Mouse (Mus musculus) ES-CJ7 (cell line): ENCODE results near the gene Srsf4.

ENCODE experiments used
- DNase-seq: peaks from one replicate; pipeline ENCODE4 v3.0.0; 2011; ENCODE audit warnings: low read depth, low spot score

Srsf4 gene

GRCm38 (mm10) chr4:131914891-131915469, 41.6 kb downstream of the Srsf4 start:
- DNase-seq = no peak

DNA sequence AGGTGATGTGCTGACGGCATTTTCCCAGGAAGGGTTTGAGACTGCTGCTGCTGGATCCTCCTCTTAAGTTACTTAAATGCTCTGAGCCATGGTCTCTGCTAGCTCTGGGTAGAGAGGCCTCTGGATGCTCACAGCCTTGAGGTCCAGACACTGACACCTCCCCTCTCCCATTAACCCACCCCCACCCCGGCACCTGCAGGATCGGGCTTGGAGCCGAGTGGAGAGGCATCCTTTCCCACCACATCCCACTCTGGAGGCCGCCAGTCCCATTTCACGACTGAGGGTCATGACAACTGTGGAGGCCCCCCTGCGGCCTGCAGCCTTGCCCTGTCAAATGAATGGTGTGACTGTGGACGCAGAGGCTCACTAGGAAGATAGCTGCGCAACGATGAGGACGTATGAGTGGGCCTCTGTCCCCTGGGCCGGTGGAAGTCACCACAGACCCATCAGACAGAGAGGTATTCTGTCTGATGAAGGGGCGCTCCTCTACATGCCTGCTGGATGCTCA, 42.5 kb downstream of the Srsf4 start:
- DNase-seq = no peak

DNA sequence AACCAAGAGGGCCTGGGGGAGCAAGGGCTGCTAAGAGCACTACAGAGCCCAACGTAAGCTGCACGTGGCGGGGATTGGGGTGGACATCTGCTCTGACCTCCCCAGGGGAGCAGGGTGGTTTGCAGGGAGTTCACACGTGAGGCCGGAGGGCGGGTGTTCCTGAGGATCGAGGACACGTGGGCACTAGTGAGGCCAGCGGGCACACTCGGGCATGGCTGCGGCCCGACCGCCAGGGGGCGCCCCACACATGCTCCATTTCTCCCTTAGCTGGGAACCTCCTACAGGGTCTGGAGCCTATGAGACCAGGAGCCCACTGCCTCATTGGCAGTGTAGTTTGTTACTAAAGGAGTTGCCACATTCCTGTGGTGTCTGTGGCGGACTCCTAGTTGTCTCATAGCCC, 43.0 kb downstream of the Srsf4 start:
- peak; percentile 75 for DNase-seq

DNA sequence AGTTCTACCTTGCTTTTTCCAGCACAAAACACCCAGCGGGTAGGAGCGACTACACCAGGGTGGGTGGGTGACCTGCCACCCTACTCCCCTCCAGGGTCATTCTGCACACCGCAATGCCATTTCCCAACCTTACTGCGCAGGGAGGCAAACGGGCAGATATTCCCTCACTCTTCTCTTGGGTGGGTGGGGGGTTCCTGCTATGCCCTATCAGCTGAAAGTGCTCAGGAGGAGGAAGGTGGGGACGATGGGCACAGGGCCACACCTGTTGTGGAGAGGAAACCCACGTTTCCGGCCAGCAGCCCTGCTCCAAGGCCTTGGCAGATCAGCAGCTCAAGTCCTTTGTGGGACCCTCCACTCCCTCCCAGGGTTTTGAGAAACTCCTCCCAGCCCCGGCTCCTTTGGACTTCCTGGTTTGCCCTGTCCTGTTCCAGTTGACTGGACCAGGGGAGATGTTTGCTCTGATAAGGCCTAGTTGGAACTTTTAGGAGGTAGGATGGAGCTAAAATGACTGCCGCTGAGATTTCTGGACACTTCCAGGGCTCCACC, 43.7 kb downstream of the Srsf4 start:
- DNase-seq = no peak

GRCm38 (mm10) chr4:131918026-131918533, 44.7 kb downstream of the Srsf4 start:
- DNase-seq = no peak

DNA sequence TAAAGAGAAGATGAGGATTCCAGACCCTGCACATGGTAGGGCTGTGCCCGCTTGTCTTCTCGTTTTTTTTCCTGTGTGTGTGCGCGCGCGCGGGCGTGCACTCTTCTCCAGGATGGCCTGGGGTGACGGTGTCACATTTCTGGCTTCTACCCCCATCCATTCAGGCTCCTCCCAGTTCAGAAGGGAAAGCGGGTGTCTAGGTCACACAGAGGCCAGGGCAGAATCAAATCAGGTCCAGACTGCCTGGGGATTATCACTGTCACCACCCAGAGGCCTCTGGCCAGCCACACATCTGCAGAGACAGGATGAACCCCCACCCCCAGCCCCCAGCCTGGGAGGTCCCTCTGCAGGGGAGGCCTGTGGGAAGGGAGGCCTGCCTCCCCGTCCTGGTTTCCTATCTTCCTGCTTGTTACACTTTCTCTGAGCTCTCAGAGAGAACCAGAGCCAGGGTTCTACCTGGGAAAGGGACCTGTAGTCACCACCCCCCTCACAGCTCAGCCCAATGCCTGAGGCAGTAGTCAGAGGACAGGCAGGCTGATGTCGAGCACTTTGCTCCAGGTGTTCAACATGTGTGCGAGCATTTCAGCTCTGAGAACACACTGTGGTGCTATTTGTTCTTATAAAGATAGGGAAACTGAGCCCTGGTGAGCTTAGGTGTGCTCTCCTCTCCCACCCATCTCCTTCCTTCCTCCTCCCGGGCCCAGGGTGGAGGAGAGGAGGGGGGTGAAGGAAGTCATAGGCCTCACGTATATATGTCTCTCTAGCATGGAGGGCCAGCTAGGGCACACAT, 45.5 kb downstream of the Srsf4 start:
- DNase-seq = peak; percentile 88

DNA sequence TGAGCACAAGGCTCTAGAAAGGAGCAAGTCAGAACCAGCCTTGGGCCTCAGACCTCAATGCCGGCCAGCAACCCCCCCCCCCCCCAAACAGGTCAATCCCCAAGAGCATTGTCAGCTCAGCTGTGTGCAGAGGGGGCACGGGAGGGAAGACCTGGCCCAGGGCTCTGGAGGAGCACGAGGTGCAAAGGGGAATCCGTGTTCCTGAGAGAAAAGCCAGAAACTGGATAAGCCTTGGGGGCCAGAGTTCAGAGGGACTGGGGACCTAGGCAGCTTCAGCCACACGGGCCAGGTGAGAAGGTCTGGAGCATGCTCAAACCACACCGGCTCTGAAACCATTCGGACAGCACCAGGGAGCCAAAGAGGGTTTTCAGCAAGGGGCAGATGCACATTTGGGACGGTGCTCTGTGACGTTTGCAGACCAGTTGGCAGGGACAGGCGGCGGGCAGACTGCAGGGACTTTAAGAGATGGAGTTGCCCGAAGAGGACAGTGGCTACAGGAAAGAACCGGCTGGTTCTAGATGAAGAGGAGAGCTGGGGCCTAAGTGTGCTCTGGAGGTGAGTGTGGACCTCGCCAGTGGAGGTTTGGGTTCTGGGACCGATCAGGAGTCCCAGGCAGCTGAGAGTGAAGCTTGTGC, 46.2 kb downstream of the Srsf4 start:
- DNase-seq = no peak

DNA sequence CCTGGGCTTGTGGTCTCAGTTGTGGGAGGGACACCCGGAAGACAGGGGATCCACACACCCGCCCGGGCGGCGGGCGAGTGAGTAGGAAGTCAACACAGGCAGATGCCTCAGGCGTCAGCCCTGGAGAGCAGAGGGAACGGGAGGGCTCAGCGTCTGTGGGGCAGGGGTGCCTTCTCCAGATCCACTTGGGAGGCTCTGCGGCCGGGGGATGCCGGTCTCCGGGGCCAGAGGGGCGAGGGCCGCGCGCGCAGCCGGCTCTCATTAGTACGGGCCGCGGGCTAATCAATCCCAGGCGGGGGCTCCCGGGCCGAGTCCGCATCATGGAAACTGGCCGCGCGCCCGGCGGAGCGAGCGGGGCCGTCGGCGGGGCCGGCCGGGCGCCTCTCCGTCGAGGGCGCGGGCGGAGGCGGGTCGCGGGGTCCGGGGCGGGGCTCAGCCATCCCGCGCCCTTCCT, 46.8 kb downstream of the Srsf4 start:
- peak; percentile 45 for DNase-seq

- peak; percentile 58 for DNase-seq
Measured at GRCm38 (mm10) chr4:131920595-131921351, 47.4 kb downstream of the Srsf4 start.

DNA sequence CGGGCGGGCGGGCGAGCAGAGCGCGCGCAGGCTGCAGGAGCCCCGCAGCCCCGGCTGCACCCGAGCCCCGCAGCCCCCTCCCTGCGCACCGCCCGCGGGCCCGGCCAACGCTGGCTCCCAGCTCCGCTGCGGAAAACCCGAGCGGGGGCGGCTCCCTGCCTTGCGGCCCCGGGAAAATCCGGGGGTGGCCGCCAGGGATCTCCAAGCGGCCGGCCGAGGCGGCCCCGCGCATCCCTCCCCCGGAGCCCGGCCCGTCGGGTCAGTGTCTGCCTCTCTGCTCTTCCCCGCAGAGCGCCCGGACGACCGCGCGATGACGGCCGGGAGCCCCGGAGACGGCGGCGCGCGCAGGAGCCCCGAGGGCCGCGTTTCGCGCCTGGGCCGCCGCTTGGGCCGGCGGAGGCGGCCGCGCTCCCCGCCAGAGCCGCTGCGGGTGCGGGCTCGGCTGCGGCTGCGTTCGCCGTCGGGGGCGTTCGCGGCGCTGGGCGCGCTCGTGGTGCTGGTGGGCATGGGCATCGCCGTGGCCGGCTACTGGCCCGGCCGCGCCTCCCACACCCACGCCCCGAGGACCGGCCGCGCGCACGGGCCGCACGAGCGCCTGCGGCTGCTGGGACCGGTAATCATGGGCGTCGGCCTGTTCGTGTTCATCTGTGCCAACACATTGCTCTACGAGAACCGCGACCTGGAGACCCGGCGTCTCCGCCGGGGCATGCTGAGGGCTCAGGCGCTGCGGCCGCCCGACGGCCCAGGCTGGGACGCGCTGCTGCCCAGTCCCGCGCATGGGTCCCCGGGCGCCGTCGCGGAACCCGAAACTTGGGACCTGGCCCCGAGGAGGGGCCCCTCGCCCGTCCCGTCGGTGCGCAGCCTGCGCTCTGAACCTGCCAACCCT, 48.3 kb downstream of the Srsf4 start, which contains the start of gene Tmem200b:
Gene Tmem200b (plus strand): TSS at position 311 of the 886 bp plus-strand sequence.
- DNase-seq = no peak

DNA sequence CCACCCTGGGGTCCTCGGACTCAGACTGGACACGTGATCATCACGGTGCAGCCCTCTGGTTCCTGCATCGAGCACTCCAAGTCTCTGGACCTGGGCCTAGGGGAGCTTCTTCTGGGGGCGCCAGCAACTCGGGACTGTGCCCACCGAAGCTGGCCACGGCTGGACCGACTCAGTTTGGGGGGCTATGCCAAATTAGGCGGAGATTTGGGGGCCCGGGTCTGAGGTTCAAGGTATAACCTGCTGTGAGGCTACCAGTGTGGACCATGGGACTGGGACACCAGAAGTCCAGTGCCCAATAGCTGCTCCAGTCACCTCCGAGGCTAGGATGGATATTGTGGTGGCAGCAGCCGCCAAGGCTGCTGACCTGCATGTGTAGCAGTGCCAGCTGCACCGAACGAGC, 49.0 kb downstream of the Srsf4 start:
- no peak for DNase-seq

- DNase-seq = no peak
Measured at GRCm38 (mm10) chr4:131924096-131924810, 50.8 kb downstream of the Srsf4 start.

GRCm38 (mm10) chr4:131929146-131929545, 55.7 kb downstream of the Srsf4 start:
- no peak for DNase-seq

GRCm38 (mm10) chr4:131939459-131939858, 66.0 kb downstream of the Srsf4 start:
- DNase-seq = no peak

DNA sequence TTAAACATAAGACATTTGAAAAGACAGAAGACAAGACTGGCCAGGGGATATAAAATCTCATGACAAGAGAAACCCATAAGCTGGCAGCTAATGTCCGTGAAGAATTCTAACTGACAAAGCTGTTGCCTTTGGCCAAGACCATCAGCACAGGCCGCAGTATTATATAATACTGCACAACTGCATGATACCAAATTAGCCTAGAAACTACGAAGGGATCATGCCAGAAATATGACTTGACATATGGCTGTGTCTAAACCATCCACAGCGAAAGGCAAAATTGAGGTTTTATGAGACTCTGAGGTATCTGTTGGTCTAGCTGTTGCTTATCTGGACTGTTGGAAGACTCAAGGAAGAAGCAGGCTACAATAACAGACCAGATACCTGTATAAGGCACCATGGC, 67.4 kb downstream of the Srsf4 start:
- DNase-seq = no peak

GRCm38 (mm10) chr4:131947848-131948247, 74.4 kb downstream of the Srsf4 start:
- peak; percentile 10 for DNase-seq

DNA sequence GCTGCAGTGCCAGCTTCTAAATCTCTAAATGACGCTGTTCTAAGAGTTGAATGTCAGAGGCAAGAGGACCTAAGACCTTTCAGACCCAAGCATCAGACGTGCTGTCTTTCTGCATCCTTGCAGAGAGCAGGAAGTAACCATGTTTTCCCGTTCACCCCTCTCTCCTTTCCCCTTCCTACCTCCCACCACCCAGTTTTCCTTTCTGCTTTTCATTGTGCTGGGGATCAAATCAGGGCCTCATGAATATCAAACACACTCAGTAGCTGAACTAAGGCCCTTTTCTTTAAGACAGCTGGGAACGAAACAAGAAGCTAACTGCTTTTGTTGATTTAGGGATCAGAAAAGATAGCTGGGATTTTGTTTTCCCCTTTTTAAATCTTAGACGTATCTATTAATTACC, 76.5 kb downstream of the Srsf4 start:
- no peak for DNase-seq

DNA sequence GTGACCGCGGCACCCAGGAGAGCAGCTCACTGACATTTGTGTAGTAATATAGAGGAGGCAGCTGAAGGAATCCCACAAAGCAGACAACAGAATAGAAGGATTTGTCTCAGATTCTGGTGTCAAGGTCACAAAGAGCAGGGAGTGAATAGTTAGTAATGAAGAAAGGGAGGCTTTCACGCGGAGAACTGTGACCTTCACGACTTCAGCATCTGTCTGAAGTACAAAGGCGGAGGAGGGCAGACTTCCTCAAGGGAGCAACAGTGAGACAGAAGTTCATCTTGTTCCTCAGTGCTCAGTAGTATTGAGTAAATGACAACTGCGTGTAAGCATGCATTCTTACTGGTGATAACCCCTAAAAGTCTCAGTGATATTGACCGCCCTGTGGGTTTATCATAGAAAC, 77.2 kb downstream of the Srsf4 start:
- peak; percentile 24 for DNase-seq
